Mouse (Mus musculus) layer of hippocampus, adult 8-10 months (tissue): ENCODE data around the gene Trim9. TPM values are rescaled to one million over a fixed set of nuclear protein-coding genes. Genes with fewer than 3 reads are reported as not detected.

ENCODE experiments used
- DNase-seq, 2 experiments: peaks; one replicate each; pipeline ENCODE4 v3.0.0; 2022; ENCODE audit warnings: low spot score in 2 of 2
- total RNA-seq, 4 experiments: library from RNA; stranded (reverse); gene quantifications; 2 replicates each; pipeline ENCODE4 v1.2.4; 2022

Trim9 gene
- total RNA-seq, 4 experiments from 2014 or later = 240 to 340 (median 277) TPM

GRCm38 (mm10) chr12:70262271-70262953 is 85.0 kb downstream of the Trim9 start:
- no peak for DNase-seq

- DNase-seq = no peak
Observed at GRCm38 (mm10) chr12:70251210-70251884, 96.1 kb downstream of the Trim9 start.

GRCm38 (mm10) chr12:70249616-70250157 is 97.7 kb downstream of the Trim9 start:
- DNase-seq = no peak

- DNase-seq = no peak
Observed at GRCm38 (mm10) chr12:70247683-70248474, 99.5 kb downstream of the Trim9 start.

GRCm38 (mm10) chr12:70242550-70242949 is 104.9 kb downstream of the Trim9 start:
- DNase-seq = peak in 1 of 2 experiments; percentile 55

GRCm38 (mm10) chr12:70239741-70240140 is 107.7 kb downstream of the Trim9 start:
- no peak for DNase-seq

GRCm38 (mm10) chr12:70238604-70239003 is 108.8 kb downstream of the Trim9 start:
- no peak for DNase-seq

- peak in 1 of 2 experiments; percentile 75 for DNase-seq
Observed at GRCm38 (mm10) chr12:70234938-70235484, 112.4 kb downstream of the Trim9 start.

- DNase-seq = no peak
Observed at GRCm38 (mm10) chr12:70234411-70234810, 113.0 kb downstream of the Trim9 start.

- DNase-seq = no peak
Observed at GRCm38 (mm10) chr12:70233637-70234315, 113.6 kb downstream of the Trim9 start.

GRCm38 (mm10) chr12:70232020-70232544 is 115.3 kb downstream of the Trim9 start:
- DNase-seq = no peak

- no peak for DNase-seq
Observed at GRCm38 (mm10) chr12:70231294-70231693, 116.1 kb downstream of the Trim9 start, which contains the start of gene Pygl. Gene Pygl (minus strand): TSS chr12:70231488.

- DNase-seq = no peak
Observed at GRCm38 (mm10) chr12:70228155-70228554, 119.3 kb downstream of the Trim9 start.

GRCm38 (mm10) chr12:70227121-70227932 is 120.1 kb downstream of the Trim9 start:
- no peak for DNase-seq

GRCm38 (mm10) chr12:70226655-70227054 is 120.8 kb downstream of the Trim9 start:
- no peak for DNase-seq

- DNase-seq = no peak
Observed at GRCm38 (mm10) chr12:70223331-70223730, 124.1 kb downstream of the Trim9 start.

- no peak for DNase-seq
Observed at GRCm38 (mm10) chr12:70221425-70221824, 126.0 kb downstream of the Trim9 start.

GRCm38 (mm10) chr12:70218795-70219540 is 128.4 kb downstream of the Trim9 start:
- DNase-seq = no peak

- DNase-seq = no peak
Observed at GRCm38 (mm10) chr12:70216229-70216800, 131.1 kb downstream of the Trim9 start.
